Mouse (Mus musculus): ENCODE measurements at regions not wholly inside any gene's neighbourhood (a gene's known extent, or its start where the extent isn't known, plus 50 kb on each side); places are given as distances from the start of the nearest gene placed in this dataset.

DNA sequence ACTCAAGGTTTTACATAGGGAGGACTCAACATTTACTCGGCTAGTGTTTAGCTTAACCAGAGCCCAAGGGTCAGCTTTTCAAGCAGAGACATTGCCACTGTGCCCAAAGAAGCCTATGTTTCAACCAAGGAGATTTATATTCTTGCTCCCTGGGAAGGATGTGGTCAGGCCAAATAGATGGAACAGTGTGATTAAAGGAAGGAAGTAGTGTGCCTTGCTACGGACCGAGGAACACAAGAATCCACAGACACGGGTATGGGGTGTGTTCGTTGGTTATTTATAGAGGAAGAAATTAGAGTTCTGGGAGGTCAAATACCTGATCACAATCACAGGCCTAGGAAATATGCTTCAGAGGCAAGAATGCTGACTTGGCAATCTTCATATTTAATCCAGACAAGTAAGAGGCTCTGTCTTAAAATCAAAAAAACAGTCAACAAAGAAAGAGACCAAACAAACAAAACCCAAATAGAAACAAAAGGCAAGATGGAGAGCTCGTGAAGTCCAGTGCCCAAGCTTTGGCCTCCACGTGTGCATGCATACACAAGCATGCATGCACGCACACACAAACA, 133.9 kb upstream of the Trp63 start:
- TF ChIP-seq CTCF (IDR thresholded peaks at IDR 0.05; ENCODE audit: low read depth, low read length) = no peak
- no peak for TF ChIP-seq POLR2A (IDR thresholded peaks at IDR 0.05; ENCODE audit: insufficient read depth, low read length)
